Mouse (Mus musculus) liver, embryonic 12.5 days (tissue): ENCODE measurements around the gene Map3k13. TPM values are rescaled to one million over a fixed set of nuclear protein-coding genes. Genes with fewer than 3 reads are reported as not detected.

Experiments used
- ATAC-seq: fragments of 200-750 bp; cut with Nextera tagmentation; 2 replicates; pipeline ENCODE4 v1.8.0; 2017; ENCODE audit warnings: moderate number of reproducible peaks, mild to moderate bottlenecking, moderate library complexity
- H3K27ac ChIP-seq: fragments of 300-500 bp; sonication (generic); 2 replicates; pipeline ENCODE4 v1.5.1; 2016; ENCODE audit warnings: mild to moderate bottlenecking
- H3K27me3 ChIP-seq: fragments of 300-500 bp; sonication (generic); replicated peaks from 2 replicates; pipeline ENCODE4 v1.6.1; 2016; ENCODE audit warnings: mild to moderate bottlenecking, moderate library complexity
- H3K36me3 ChIP-seq: fragments of 300-500 bp; sonication (generic); 2 replicates; pipeline ENCODE4 v1.6.1; 2016; ENCODE audit warnings: mild to moderate bottlenecking, moderate library complexity
- H3K4me1 ChIP-seq: fragments of 300-500 bp; sonication (generic); 2 replicates; pipeline ENCODE4 v1.6.1; 2016
- H3K4me2 ChIP-seq: fragments of 300-500 bp; sonication (generic); 2 replicates; pipeline ENCODE4 v1.6.1; 2016; ENCODE audit warnings: mild to moderate bottlenecking, moderate library complexity
- H3K4me3 ChIP-seq: fragments of 300-500 bp; sonication (generic); 2 replicates; pipeline ENCODE4 v1.5.1; 2016; ENCODE audit warnings: mild to moderate bottlenecking, moderate library complexity
- H3K9ac ChIP-seq: fragments of 300-500 bp; sonication (generic); 2 replicates; pipeline ENCODE4 v1.6.1; 2016; ENCODE audit warnings: mild to moderate bottlenecking, moderate library complexity
- H3K9me3 ChIP-seq: fragments of 300-500 bp; sonication (generic); replicated peaks from 2 replicates; pipeline ENCODE4 v1.6.1; 2016; ENCODE audit warnings: mild to moderate bottlenecking, moderate library complexity
- WGBS: fragments of 180-500 bp; shearing (Covaris S2); methylation state at CpG from one replicate; pipeline ENCODE4 v1.1.7; 2016; ENCODE audit not compliant: insufficient replicate concordance; 5-methylcytosine and 5-hydroxymethylcytosine counted together
- polyA plus RNA-seq: library from polyadenylated mRNA; unstranded; fragments of >200 nt; fragmentation: Nextera tagmentation; extraction: Ambion mirVana; gene quantifications from 2 replicates; pipeline ENCODE4 v1.2.1, GENCODE M21; 2016

Gene Map3k13
- polyA plus RNA-seq, 1 experiment from 2014 or later = 0.41 TPM

DNA sequence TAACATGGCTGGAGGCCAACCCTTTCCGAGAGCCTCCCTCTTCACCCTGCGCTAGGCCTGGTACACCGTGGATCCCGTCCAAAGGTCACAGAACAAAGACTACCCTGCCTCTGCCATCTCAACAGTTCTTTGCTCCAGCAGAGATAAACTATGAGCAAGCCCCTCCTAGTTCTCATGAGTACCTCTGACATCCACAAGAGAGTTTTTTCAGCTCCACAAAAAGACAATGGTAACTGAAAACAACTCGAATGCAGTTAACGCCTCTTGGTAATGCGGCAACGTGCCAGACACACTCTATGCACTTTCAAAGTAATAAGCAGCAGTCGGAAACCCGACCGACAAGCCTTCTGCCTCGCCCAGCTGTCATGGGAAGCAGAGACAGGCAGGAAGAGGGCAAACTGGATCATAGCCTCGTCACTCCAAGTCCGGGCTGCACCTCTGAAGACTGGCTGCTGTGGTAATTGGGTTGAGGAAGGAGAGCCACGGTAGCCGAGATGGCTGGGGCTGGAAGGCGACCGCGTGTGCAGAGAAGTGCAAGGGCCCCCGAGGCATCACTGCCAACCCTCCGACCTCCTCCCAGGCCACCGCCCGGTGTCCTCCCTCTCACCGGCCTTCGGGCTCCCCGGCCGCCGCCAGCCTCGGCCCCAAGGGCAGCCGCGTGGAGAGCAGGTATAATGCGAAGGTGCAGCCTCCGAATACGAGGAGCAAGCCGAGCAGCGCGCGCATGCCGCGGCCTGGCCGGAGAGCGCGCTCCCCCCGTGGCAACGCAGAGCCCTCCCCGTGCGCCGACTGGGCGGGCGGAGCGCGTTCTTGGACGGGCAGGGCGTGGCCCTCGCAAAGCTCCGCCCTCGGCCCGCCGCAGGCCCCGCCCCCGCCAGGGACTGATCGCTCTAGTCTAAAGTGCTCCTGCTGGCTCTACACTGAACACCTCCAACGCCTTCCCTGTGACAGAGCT is 152.9 kb downstream of the Map3k13 start, which contains the start of gene Tmem41a:
TSS of gene Tmem41a (minus strand) at position 792 of the 955 bp plus-strand sequence.
- Histone ChIP-seq H3K9me3 (no peaks in the 10 kb centered on the region), H3K4me2 (peak within 1 kb of the TSS; percentile 83), H3K9ac (peak within 1 kb of the TSS; percentile 78), H3K27me3 (peaks cover 6% of the 10 kb centered on the region; the same call in 1 of the 2 replicates), H3K36me3 (peaks cover 8% of the 10 kb centered on the region), H3K4me3 (peak within 1 kb of the TSS; percentile 71), H3K4me1 (peaks cover 24% of the 10 kb centered on the region), H3K27ac (peak within 1 kb of the TSS; percentile 64)
- 1% methylated on average over 60 of the region's 63 CpGs for WGBS
- peak; percentile 95 for ATAC-seq

DNA sequence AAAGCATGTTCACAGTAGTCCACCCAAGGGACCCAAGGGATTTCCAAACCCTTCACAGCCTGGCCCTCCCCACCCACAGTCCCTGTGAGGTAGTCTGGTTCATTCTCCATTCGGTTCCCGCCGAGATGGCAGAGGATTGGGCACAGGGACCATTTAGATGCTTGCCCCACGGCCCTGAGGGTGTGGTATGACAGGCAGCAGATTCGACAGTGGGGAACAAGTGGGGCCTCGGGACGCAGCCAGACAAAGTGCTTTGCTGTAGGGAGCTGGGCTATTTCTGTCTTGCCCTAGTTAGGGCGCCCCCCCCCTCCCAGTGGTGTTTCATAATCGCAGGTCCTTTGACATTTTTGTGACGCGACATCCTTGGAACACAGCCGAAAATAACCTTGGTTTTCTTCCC is 161.4 kb downstream of the Map3k13 start:
- ATAC-seq = no peak

GRCm38 (mm10) chr16:21965576-21965975 is 171.4 kb downstream of the Map3k13 start:
- Histone ChIP-seq H3K36me3 (no peaks in the 10 kb centered on the region), H3K9ac (no peak overlapping the region), H3K4me3 (no peak overlapping the region), H3K4me1 (no peaks in the 10 kb centered on the region), H3K9me3 (no peaks in the 10 kb centered on the region), H3K27me3 (peaks cover 6% of the 10 kb centered on the region; the same call in 1 of the 2 replicates), H3K27ac (no peak overlapping the region), H3K4me2 (no peak overlapping the region)
- no peak for ATAC-seq
- 50% methylated on average over 3 of the region's 3 CpGs for WGBS

More for the DNA sequence above, 161.4 kb downstream of the Map3k13 start:
- Histone ChIP-seq H3K27ac (no peak overlapping the region), H3K4me1 (no peaks in the 10 kb centered on the region), H3K4me3 (no peak overlapping the region), H3K9ac (no peak overlapping the region), H3K4me2 (no peak overlapping the region), H3K36me3 (no peaks in the 10 kb centered on the region), H3K9me3 (no peaks in the 10 kb centered on the region), H3K27me3 (no peaks in the 10 kb centered on the region)
- WGBS = 66% methylated on average over 12 of the region's 12 CpGs

GRCm38 (mm10) chr16:21969874-21970273 is 175.7 kb downstream of the Map3k13 start:
- Histone ChIP-seq H3K27me3 (0 out of 2 replicates have a peak, but pooled peaks cover 6% of the 10 kb centered on the region), H3K36me3 (no peaks in the 10 kb centered on the region), H3K4me3 (no peak overlapping the region), H3K9me3 (no peaks in the 10 kb centered on the region), H3K27ac (no peak overlapping the region), H3K4me2 (no peak overlapping the region), H3K4me1 (peaks cover 8% of the 10 kb centered on the region; the same call in 1 of the 2 replicates), H3K9ac (no peak overlapping the region)
- 62% methylated on average over 5 of the region's 5 CpGs for WGBS
- no peak for ATAC-seq

GRCm38 (mm10) chr16:21970536-21970935 is 176.4 kb downstream of the Map3k13 start:
- Histone ChIP-seq H3K36me3 (no peaks in the 10 kb centered on the region), H3K9me3 (no peaks in the 10 kb centered on the region), H3K4me3 (no peak overlapping the region), H3K27me3 (peaks cover 9% of the 10 kb centered on the region), H3K9ac (no peak overlapping the region), H3K27ac (no peak overlapping the region), H3K4me2 (no peak overlapping the region), H3K4me1 (peaks cover 8% of the 10 kb centered on the region; the same call in 1 of the 2 replicates)
- 71% methylated on average over 6 of the region's 6 CpGs for WGBS
- no peak for ATAC-seq

GRCm38 (mm10) chr16:21971446-21971845 is 177.3 kb downstream of the Map3k13 start:
- no peak for ATAC-seq
- Histone ChIP-seq H3K4me2 (no peak overlapping the region), H3K27me3 (peaks cover 18% of the 10 kb centered on the region), H3K9me3 (no peaks in the 10 kb centered on the region), H3K27ac (no peak overlapping the region), H3K36me3 (no peaks in the 10 kb centered on the region), H3K9ac (no peak overlapping the region), H3K4me1 (peaks cover 8% of the 10 kb centered on the region; the same call in 1 of the 2 replicates), H3K4me3 (no peak overlapping the region)
- WGBS = 68% methylated on average over 4 of the region's 4 CpGs

- no peak for ATAC-seq
- 18% methylated on average over 16 of the region's 16 CpGs for WGBS
- H3K4me2 ChIP-seq = peak overlapping the region; percentile 33
Measured at GRCm38 (mm10) chr16:21976203-21976602, 182.1 kb downstream of the Map3k13 start.

DNA sequence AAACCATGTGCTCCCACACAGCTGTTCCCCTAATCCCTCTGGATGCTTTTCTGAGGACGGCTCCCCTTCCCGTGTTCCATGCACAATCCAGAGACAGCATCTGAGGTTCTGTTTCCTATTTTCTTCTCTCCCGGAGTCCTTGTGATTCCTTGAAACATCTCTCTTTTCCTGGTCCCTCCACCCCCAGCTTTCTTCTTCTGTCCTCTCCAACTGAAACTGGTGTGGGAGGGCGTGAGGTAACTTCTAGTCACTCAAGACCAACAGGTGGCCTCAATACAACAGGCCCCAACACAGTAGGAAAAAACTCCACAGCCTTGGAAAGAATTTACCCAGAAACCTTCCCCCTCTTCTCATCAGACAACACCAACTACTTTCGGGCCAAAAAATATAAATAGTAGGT is 183.2 kb downstream of the Map3k13 start:
- 62% methylated on average over 5 of the region's 5 CpGs for whole genome bisulfite sequencing
- Histone ChIP-seq H3K9me3 (no peaks in the 10 kb centered on the region), H3K4me3 (no peak overlapping the region), H3K36me3 (no peaks in the 10 kb centered on the region), H3K27me3 (peaks cover 19% of the 10 kb centered on the region), H3K4me1 (peaks cover 8% of the 10 kb centered on the region; the same call in 1 of the 2 replicates), H3K27ac (no peak overlapping the region), H3K4me2 (no peak overlapping the region), H3K9ac (no peak overlapping the region)
- ATAC-seq = no peak

More at GRCm38 (mm10) chr16:21976203-21976602, 182.1 kb downstream of the Map3k13 start:
- no peak overlapping the region for H3K27ac ChIP-seq
- H3K9me3 ChIP-seq = no peaks in the 10 kb centered on the region
- peaks cover 8% of the 10 kb centered on the region; the same call in 1 of the 2 replicates for H3K4me1 ChIP-seq
- H3K27me3 ChIP-seq = peaks cover 19% of the 10 kb centered on the region
- no peak overlapping the region for H3K9ac ChIP-seq
- no peaks in the 10 kb centered on the region for H3K36me3 ChIP-seq
- no peak overlapping the region for H3K4me3 ChIP-seq

Other genes starting within 250 kb of the Map3k13 start
- gene 2510009E07Rik, start 99.7 kb upstream of the Map3k13 start, polyA plus RNA-seq = 3.9 and 4.2 TPM in 2 replicates
- gene Ehhadh, start 6.5 kb upstream of the Map3k13 start, polyA plus RNA-seq = 5.0 TPM in 2 replicates
- gene Tmem41a, start 153.2 kb downstream of the Map3k13 start, polyA plus RNA-seq = 31.7 and 32.8 TPM in 2 replicates
- 1.0 and 1.4 TPM in 2 replicates for gene Liph, start 201.3 kb downstream of the Map3k13 start, polyA plus RNA-seq
- gene Senp2, start 215.1 kb downstream of the Map3k13 start, polyA plus RNA-seq = 55.9 and 59.5 TPM in 2 replicates